Mouse (Mus musculus): ENCODE measurements around the gene Gm20388.
"Not testable (repeated sequence)": the region's sequence is repeated elsewhere in the genome, so short reads cannot be mapped to it uniquely, and the experiment has no call there.

Gm20388 gene

GRCm38 (mm10) chr8:123082993-123083392, 3172.4 kb downstream of the Gm20388 start:
- DNase-seq (ENCODE audit: low read depth in 2 of 2, low spot score in 2 of 2), result no peak

- no peak for DNase-seq (ENCODE audit: low read depth in 2 of 2, low spot score in 2 of 2)
These were observed 3173.0 kb downstream of the Gm20388 start for GRCm38 (mm10) chr8:123083610-123084009.

- DNase-seq (ENCODE audit: low read depth in 2 of 2, low spot score in 2 of 2), result no peak
These were observed 3176.6 kb downstream of the Gm20388 start for GRCm38 (mm10) chr8:123087289-123087688.

GRCm38 (mm10) chr8:123097216-123097615, 3186.6 kb downstream of the Gm20388 start:
- DNase-seq (ENCODE audit: low read depth in 2 of 2, low spot score in 2 of 2), result no peak

GRCm38 (mm10) chr8:123097786-123098584, 3187.3 kb downstream of the Gm20388 start:
- no peak for DNase-seq (ENCODE audit: low read depth in 2 of 2, low spot score in 2 of 2)

GRCm38 (mm10) chr8:123100288-123100687, 3189.6 kb downstream of the Gm20388 start:
- DNase-seq (ENCODE audit: low read depth in 2 of 2, low spot score in 2 of 2), result no peak

- DNase-seq (ENCODE audit: low read depth in 2 of 2, low spot score in 2 of 2), result no peak
These were observed 3190.6 kb downstream of the Gm20388 start for GRCm38 (mm10) chr8:123101244-123101643.

- DNase-seq (ENCODE audit: low read depth in 2 of 2, low spot score in 2 of 2), result peak; percentile 78 to 84
These were observed 3191.4 kb downstream of the Gm20388 start, which contains the start of gene Rpl13 for GRCm38 (mm10) chr8:123101735-123102685. Gene Rpl13 (plus strand): TSS chr8:123102350.

GRCm38 (mm10) chr8:123102855-123103254, 3192.2 kb downstream of the Gm20388 start:
- DNase-seq (ENCODE audit: low read depth in 2 of 2, low spot score in 2 of 2), result not testable (repeated sequence)

- DNase-seq (ENCODE audit: low read depth in 2 of 2, low spot score in 2 of 2), result no peak
These were observed 3192.6 kb downstream of the Gm20388 start for GRCm38 (mm10) chr8:123103285-123103684.

- no peak for DNase-seq (ENCODE audit: low read depth in 2 of 2, low spot score in 2 of 2)
These were observed 3193.6 kb downstream of the Gm20388 start for GRCm38 (mm10) chr8:123104046-123104767.

- DNase-seq (ENCODE audit: low read depth in 2 of 2, low spot score in 2 of 2), result peak in 1 of 2 experiments; percentile 51
These were observed 3195.1 kb downstream of the Gm20388 start for GRCm38 (mm10) chr8:123105553-123106326.

- no peak for DNase-seq (ENCODE audit: low read depth in 2 of 2, low spot score in 2 of 2)
These were observed 3195.9 kb downstream of the Gm20388 start for GRCm38 (mm10) chr8:123106531-123106930.

- DNase-seq (ENCODE audit: low read depth in 2 of 2, low spot score in 2 of 2), result no peak
These were observed 3197.4 kb downstream of the Gm20388 start for GRCm38 (mm10) chr8:123108010-123108409.

- no peak for DNase-seq (ENCODE audit: low read depth in 2 of 2, low spot score in 2 of 2)
These were observed 3198.3 kb downstream of the Gm20388 start for GRCm38 (mm10) chr8:123108953-123109352.

GRCm38 (mm10) chr8:123110649-123111048, 3200.0 kb downstream of the Gm20388 start:
- DNase-seq (ENCODE audit: low read depth in 2 of 2, low spot score in 2 of 2), result peak; percentile 35 to 57

- DNase-seq (ENCODE audit: low read depth in 2 of 2, low spot score in 2 of 2), result no peak
These were observed 3202.3 kb downstream of the Gm20388 start for GRCm38 (mm10) chr8:123112892-123113291.

GRCm38 (mm10) chr8:123113908-123114469, 3203.3 kb downstream of the Gm20388 start:
- no peak for DNase-seq (ENCODE audit: low read depth in 2 of 2, low spot score in 2 of 2)

GRCm38 (mm10) chr8:123114644-123115043, 3204.0 kb downstream of the Gm20388 start:
- DNase-seq (ENCODE audit: low read depth in 2 of 2, low spot score in 2 of 2), result no peak
